Mouse (Mus musculus) small intestine, adult 2 months (tissue): Measurements from ENCODE around the gene Cyp2j7.

ENCODE experiments used
- CTCF ChIP-seq: fragments of 200-500 bp; IDR thresholded peaks from 2 replicates; pipeline ENCODE4 v1.5.1; 2012; ENCODE audit warnings: low read depth, mild to moderate bottlenecking, control low read depth, inconsistent platforms, low read length, moderate library complexity, mixed read lengths; ENCODE audit not compliant: insufficient replicate concordance, insufficient read length; ENCODE audit errors: extremely low read depth
- POLR2A ChIP-seq: fragments of 200-500 bp; IDR thresholded peaks from 2 replicates; pipeline ENCODE4 v1.6.1; 2012; ENCODE audit warnings: low read depth, mild to moderate bottlenecking, control low read depth, inconsistent platforms, low read length, moderate library complexity

DNA sequence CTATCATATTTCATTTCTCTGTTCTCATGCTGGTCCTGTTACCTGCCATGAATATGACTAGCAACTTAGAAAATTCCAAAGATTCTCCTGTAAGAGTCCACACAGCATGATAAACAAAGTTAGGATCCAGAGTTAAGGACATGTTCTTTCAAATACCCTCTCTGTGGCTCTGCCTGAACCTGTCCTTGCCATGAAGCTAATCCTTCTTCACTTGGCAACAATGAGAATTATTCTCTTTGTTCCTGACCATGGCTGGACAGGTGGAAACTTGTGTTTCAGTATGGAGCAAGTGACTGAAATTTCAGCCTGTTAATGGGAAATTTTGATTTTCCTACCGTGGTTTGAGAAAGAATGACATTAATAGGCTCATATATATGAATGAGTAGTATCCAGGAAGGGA, 39.8 kb downstream of the Cyp2j7 start:
- TF ChIP-seq CTCF (no peak), POLR2A (no peak)
